Mouse (Mus musculus): ENCODE data around the gene Trim27. TPM values are rescaled to one million over a fixed set of nuclear protein-coding genes. Genes with fewer than 3 reads are reported as not detected.

The Trim27 gene
- total RNA-seq (2022), result 10 to 100 TPM; 46.8 to 54.3 (median 52.6) TPM

DNA sequence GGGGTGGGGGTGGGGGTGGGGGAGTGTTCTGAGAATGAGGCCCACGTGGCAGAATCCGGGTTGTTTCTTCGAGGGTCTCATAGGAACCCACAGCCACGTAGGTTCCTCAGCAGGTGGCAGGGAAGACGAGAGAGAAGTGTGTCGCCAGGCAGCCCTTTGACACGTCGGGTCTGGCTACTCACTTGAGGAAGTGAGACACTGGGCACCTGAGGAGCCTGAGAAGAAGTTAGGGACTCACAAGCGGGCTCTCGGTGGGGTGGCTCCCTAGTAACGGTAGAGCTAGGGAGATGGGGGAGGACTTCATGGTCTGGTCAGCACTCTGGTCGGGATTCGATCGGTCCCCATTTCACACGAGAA is at the start of gene Trim27:
Gene Trim27, plus strand, starts transcription at position 79 of the 357 bp plus-strand sequence.
- DNase-seq, result no peak

DNA sequence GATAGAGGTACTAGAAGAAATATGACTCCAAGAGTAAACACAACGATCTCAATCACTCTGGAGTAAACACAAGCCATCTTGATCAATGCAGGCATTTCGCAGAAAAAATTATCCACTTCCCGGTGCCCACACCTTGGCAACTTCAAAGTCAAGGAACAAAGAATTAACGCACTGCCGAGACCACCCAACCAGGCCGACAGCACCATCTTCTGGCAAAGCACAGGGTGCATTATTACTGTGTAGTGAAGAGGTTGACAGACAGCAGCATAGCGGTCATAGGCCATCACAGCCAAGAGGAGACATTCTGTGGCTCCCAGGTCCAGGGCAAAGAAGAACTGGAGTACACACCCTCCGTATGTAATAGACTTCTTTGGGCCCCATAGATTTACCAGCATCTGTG is 36.8 kb upstream of the Trim27 start:
- DNase-seq, result no peak

DNA sequence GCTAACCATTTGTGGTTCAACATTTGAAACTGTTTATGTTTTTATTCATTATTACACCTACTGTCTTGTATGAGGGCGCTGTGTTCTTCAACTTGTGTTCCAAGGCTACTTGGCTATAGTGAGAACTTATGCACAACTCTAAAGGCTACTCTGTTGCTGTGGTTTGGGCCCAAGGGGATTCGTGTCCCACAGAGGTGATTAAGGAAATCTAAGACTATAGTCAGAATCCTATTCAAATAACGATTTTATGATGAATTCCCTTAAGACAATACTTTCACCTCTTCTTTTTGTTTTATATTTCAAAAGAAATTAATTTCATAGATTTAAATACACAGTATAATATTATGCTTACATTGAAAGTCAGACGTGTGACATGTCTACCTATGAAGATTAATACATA is 33.5 kb upstream of the Trim27 start, which contains the start of gene Olfr1368:
Gene Olfr1368, minus strand, starts transcription at position 101 of the 400 bp plus-strand sequence.
- DNase-seq, result no peak

DNA sequence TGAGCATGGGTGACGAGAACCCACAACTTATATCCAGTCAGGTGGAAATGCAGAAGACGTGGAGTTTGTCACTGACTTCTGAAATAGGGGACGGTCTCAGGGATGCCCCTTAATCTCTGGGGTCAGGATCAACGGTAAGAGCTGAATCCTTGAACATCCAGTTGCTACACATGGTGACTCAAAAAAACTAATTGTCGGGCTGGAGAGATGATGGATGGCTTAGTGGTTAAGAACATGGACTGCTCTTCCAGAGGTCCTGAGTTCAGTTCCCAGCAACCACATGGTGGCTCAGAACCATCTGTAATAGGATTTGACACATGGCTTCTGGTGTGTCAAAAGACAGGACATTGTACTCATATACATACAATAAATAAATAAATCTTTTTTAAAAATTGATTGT is 23.4 kb upstream of the Trim27 start:
- no peak for DNase-seq

DNA sequence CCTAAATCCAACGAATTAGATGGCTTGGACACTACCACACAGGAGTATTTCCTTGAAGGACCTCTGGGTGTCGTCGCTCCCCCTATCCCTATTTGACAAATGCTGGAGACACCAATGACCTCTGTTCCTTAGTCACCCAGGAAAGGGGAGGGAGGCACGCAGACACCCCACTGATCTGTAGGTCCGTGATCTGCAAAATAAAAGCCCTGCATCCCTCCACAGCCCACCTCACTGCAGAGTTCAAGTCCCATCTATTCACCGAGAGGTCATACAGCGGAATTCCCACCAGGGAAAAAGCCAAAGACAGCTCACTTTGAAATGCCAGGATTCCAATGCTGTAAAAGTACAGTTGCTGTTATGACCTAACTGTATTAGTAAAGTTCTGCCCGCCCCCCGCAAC is 21.2 kb upstream of the Trim27 start:
- DNase-seq, result no peak

DNA sequence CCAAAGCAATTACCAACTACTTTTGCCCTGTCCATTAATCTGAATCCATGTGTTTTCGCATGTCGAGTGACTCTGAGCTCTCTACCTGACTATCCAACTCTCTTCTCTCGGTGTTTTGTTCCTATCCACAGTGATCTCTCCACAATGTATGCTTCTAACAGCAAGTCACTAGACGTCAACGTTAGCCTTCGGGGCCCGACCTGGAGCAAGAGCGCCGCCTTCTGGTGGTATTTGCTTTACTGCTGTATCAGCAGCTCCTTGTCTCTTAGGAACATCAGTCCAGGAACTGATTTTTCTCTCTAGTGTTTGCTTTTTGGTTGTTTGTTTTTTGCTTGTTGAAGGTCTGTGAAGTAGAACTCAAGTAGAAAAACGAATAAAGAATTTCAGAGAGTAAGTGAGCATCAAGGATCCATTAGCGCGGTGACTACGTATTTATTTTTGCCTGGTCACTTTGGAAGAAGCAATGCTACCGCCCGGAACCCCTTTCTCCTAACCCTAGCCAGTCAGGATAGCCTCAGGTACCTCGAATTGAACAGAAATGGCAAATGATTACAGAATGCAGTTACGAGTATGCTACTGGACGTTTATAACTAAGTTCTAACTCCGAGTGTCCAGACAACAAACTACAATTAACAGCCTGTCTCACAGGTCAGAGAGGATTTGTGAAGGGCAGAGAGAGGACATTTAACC is 20.3 kb upstream of the Trim27 start:
- peak; percentile 79 for DNase-seq

DNA sequence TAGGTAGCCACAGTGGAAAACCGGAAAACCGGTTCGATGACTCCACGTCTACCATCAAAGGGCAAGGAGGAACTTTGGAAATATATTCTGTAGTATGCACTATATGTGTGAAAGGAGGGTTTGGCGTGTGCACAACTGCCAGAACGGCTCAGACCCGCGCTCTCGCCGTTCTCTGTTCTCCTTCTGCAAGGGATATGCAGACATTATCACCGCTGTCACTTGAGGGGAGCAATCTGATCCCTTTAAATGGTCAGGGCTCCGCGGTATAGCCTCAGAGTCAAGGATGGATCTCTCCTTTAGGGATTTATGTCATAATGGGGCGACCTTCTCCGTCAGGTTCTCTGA is 19.8 kb upstream of the Trim27 start:
- no peak for DNase-seq

DNA sequence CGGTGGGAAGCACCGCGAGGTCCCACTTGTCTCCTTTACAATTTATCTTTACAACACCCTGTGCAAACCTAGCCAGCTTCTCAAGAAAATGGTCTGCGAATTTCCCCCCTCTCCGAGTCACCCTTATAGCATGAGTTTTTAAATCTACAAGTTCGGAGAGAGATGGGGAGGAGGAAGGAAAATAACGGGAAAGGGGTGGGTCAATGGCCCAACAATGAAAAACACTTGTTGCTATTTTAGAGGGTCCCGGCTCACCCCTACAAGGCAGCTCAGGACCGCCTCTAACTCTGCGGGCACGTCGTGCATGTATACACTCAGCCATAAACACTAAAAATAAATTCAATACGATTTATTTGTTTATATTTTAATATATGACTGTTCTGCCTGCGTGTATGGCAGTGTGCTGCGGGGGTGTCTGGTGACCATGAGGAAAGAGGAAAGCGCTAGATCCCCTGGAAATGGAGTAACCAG is 19.2 kb upstream of the Trim27 start:
- no peak for DNase-seq

DNA sequence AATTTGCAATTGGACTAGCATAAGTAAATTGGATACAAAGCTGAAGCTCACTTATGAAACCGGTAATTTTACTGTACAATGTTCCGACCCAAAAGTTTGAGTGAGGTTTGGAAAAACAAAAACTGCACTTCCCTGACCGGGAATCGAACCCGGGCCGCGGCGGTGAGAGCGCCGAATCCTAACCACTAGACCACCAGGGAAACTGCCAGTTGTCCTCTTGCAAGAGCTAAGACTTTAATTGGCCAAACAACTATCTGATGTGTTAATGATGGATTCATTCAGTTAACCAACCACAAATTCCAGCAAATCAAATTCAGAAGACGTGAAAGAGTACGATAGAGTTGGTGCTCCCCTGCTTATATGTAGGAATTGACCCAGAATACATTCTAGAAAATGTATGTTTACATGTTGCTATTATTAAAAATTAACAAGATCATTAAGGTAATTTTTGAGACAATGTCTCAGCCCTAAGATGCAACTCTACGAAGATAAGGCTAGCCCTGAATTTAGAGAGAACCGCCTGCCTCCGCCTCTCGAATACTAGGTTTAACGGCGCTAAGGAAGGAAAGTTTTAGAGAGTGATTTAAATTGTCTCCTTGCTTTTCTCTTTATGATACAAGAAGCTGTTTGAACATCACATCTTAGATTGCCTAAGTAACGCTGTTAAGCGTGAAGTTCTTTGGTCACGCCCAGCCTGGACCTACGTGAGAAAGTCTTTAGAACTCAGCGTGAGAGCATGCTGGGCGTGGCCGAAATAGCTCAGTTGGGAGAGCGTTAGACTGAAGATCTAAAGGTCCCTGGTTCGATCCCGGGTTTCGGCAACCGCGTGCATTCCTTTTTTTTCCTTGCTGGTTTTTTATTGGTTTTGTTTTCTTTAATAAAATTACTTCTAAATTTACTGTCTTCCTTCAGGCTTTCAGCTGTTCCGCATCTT is 18.3 kb upstream of the Trim27 start:
- peak; percentile 87 for DNase-seq

DNA sequence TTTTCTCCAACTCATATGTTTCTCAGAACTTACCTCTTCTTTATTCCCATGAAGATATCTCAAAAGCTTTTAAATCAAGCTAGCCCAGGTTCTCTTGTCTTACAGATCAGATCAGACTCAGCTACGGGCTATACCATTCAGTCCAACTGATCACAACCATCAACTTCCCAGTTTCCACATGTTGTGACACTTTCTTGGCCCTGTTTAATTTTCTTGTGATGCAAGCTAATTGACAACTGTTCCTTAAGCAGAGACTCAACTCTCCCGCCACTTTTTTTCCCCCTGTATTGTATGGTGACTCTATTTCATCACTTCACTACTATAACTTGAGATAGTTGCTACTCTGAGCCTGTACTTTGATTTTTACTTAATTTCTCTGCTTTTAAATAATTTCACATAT is 17.7 kb upstream of the Trim27 start:
- no peak for DNase-seq

DNA sequence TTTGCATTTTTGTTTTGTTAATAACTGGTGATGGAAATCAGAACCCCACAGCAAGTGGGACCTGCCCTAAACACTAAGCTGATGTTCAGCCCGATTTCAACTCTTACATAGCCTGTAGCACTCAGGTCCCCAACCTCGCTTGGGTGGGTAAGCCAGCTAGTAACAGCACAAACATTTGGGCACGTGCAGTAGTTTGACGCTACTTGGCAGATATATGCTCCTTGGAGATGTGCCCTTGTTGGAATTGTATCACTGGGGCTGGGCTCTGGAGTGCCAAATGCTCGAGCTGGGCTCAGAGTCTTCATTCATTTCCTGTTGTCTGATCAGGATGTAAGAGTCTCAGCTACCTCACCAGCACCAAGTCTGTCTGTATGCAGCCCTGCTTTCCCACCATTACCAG is 16.7 kb upstream of the Trim27 start:
- no peak for DNase-seq

DNA sequence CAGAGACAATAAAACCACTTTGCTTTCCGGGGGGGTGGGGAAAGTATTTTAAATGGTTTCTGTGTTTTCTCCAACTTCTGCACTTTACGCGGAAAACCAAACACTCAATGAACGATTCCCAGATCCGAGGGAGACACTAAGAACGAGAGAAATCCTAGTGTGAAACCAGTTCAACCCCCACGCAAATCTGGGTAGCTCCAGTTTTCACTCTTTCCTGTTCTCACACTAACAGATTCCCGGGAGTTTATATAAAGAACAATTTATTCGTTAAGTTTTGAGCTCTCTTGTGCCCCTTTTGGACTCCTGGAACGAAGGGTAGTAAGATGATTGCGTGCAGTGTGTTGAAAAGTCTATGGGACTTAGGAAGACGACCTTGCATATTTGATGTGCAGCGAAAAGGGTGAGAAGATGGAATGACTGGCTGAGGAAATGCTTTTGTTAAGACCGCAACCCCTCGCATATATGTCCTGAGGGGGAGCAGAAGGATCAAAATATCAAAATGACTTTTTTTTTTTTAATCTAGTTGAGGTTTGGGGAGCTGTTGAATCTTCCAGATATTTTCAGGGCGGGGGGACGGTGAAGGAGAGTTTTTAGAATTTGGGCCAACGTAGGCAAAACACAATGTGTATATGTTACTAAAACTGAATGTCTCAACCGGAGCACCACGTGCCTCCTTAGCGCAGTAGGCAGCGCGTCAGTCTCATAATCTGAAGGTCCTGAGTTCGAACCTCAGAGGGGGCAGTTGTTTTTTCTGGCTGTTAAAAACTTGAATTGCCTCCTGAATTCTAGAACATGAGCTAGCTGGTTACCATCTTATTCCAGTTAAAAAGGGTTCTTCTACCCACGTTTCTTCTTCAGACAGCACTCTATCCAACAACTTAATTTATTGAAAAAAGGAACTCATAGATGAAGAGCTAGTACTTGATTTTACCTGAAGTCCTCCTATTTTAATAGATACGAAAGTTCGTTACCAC is 12.0 kb upstream of the Trim27 start:
- peak; percentile 67 for DNase-seq

DNA sequence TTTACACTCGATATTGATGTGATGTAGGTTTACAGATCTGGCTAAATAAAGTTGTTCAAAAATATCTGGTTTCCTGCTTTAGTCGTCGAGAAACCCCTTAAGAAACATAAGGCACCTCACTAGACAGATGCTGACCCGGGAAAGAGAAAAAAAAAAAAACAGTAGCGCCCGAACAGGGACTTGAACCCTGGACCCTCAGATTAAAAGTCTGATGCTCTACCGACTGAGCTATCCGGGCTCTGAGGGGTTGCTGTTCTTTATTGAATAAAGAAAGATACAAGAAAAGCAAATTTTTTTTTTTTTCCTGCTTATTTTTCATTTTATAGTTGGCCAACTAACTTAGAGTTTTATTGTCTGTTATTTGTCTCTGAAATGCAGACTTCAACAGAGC is 11.3 kb upstream of the Trim27 start:
- DNase-seq, result no peak

DNA sequence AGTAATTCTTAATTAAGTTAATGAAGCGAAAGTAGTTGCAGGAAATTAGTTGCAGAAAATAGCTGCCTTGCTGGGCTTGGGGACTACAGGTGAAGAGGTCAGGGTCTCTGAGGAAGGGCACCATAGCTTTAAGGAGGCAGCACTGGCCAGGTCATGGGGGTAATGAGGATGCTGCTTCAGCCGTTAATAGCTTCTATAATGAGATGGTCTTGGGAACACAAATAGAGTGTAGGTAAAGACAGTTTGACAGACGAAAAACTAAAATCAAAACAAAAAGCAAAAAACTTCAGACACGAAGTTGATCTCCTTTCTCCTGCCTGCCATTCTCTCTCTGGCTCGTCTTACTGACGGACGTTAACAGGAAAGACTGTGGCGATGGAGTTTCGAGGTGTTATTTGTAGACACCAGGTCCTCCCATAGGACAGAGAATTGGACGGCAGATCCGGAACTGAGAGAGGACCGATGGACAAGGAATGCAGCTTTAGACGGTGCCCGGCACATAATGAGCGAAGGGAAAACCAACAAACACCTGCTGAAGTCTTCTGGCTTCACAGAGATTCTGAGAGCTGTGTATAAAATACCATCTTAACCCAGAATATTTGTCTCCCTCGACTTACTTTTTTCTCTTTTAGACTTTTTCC is 10.8 kb upstream of the Trim27 start:
- no peak for DNase-seq

DNA sequence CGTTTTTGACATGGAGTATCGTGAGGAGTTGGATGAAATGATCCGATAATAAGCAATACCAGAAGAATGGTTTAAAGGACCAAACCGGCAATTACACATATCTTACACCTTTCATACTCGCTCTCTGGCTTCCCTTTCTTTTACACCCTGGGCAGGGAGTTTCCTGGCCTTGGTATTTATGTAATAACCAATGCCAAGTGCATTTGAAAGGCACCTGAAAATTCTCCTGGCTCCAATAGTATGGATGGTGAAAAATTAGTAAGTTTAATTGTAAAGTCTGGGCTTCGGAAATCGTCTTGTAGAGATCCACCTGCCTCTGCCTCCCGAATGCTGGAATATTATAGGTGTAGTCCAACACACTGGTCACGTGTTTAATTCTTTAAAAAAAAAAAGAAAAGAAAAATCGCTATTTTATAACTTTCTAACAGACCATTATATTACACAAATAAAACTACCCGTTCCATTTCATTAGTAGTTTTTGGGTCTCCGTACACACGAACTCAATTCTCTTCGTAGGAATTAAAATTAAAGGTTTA is 10.1 kb upstream of the Trim27 start:
- DNase-seq, result no peak

DNA sequence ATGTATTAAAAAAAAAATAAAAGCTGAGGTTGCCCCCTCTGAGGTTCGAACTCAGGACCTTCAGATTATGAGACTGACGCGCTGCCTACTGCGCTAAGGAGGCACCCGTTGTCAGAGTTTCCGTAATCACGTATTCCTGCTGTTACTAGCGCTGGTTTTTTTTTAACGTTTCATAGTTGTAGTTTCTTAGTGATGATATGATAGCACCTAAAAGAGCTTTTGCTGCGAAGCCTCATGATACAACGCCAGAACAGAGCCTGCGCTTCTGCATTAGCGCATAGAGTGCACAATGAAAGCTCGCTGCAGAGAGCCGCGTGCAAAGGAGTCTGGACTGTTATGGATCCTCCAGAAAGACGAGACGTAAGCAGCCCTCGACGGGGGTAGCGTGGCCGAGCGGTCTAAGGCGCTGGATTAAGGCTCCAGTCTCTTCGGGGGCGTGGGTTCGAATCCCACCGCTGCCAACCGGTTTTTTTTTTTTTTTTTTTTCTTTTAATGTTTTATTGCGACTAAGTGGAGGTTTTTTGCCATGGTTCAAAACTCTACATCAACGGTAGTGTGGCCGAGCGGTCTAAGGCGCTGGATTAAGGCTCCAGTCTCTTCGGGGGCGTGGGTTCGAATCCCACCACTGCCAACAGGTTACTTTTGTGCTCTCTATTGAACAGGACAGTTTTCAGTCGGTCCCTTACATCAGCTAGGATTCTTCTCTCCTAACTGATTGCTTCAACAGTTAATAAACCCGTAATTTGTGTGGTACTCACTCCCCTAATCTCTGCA is 9.4 kb upstream of the Trim27 start:
- peak; percentile 62 for DNase-seq

DNA sequence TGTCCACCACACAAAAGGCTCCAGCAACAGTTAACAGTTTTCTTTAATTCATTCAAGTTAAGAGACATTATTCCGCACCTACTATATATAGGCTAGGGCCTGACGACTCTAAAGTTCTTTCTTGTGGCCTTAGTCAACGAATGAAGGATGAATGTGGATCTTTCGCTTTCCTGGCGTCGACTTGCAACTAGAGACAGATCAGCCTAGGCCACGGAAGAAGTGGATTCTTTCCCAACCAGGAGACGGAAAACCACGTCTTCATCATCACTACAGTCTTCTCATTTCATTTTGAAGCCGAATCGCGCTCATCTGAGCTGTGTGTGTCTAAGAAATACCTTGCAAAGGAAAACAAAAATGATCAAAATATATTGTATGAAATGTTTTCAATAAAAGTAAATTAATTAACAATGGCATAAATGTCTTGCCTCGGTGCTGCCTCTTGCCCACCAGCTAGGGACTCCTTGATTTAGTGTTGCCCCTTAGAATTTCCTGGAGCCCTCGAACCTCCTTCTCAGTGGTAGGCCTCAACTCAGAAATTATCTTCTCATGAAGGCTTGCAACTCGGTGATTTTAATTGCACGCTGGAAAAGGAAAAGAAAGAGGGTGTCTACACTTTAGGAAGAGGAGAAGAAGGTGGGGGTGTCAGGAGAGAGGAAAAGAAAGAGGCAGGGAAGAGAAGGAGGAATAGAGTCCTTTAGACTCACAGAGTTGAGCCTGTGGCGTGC is 8.7 kb upstream of the Trim27 start:
- no peak for DNase-seq

DNA sequence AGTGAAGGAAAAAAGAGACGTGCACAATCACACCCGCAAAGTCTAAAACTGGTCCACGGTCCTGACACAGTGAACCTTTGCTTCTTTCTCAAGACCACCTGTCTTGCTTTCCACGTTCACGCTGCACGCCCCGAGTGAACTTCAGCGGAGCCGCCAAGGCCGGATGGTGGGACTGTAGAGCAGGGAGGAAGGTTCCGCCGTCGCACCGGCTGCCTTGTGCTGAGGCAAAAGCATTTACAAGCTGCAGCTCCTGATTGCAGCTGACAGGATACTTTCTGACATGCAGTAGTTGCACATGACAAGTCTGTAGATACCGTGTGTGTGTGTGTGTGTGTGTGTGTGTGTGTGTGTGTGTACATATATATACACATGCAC is 8.1 kb upstream of the Trim27 start:
- no peak for DNase-seq

DNA sequence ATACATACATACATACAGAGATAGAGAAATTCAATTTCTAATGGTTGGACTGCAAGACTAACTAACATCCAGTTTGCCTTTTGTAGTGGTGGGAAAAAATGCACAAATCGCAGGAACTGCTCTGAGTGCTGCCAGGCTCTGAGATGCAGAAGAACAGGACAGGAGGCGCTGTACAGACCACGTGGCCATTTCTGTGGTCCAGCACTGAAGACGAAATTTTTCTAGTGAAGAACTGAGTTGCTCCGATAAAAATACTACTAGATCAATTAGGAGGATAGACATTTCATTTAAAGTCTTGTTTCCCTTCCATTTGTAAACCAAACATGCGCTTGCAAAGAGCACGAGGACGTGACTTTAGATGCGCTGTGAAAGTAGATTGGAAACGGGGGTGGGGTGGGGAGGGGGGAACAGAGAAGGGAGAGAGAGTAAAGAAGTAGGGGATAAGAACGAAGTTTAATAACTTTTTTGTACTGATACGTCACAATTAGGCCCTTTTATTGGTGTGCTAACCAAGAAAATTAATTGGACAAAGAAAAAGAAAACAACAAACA is 7.6 kb upstream of the Trim27 start:
- DNase-seq, result no peak

All from adrenal gland, adult 8-10 months (tissue).